Mouse (Mus musculus): Measurements from ENCODE around the gene Shroom3.

DNA sequence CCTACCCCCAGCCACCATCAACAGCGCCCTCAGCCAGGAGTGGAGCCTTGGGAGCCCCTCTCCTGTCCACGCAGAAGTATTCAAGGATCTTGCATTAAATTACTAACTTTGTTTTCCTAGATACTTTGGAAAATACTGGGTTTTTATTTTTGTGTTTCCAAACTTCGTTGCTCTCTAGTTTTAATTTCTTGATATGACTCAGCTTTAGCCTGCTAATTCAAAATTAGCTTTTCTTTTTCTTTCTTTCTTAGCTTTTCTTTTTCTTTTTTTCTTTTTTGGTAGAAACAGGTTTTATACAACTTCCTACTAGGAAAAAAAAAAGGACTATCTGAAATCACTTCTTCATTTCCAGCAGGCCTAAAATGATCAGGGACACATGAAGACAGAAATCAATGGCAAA, 284.7 kb downstream of the Shroom3 start:
- TF ChIP-seq GATA1 (IDR thresholded peaks at IDR 0.05; ENCODE audit: borderline replicate concordance, low read length), result no peak
- TF ChIP-seq FLI1 (IDR thresholded peaks at IDR 0.05; ENCODE audit: low read length), result no peak
